Mouse (Mus musculus) myocyte (in vitro differentiated cells): ENCODE measurements around the gene Ncor2. TPM values are rescaled to one million over a fixed set of nuclear protein-coding genes. Genes with fewer than 3 reads are reported as not detected.

Experiments
- H3K27me3 ChIP-seq: one replicate; pipeline ENCODE4 v1.6.1; 2011; ENCODE audit not compliant: control insufficient read depth, insufficient read depth, insufficient read length
- H3K36me3 ChIP-seq: one replicate; pipeline ENCODE4 v1.6.1; 2011; ENCODE audit not compliant: control insufficient read depth, insufficient read depth
- H3K4me2 ChIP-seq: one replicate; pipeline ENCODE4 v1.6.1; 2011; ENCODE audit warnings: low read depth, control low read depth
- H3K4me3 ChIP-seq: one replicate; pipeline ENCODE4 v1.5.1; 2011; ENCODE audit warnings: mild to moderate bottlenecking, control low read depth, moderate library complexity
- H3K79me2 ChIP-seq: one replicate; pipeline ENCODE4 v1.6.1; 2011; ENCODE audit not compliant: control insufficient read depth, insufficient read depth
- H3ac ChIP-seq: one replicate; pipeline ENCODE4 v1.6.1; 2011; ENCODE audit not compliant: control insufficient read depth, insufficient read length
- CEBPB ChIP-seq: IDR thresholded peaks from 2 replicates; pipeline ENCODE4 v1.6.1; 2011; ENCODE audit warnings: mild to moderate bottlenecking, moderate library complexity; ENCODE audit not compliant: poor library complexity, insufficient read depth, severe bottlenecking
- E2F4 ChIP-seq: IDR thresholded peaks from one replicate; pipeline ENCODE4 v1.6.1; 2011; ENCODE audit warnings: mild to moderate bottlenecking, control low read depth, moderate library complexity; ENCODE audit not compliant: insufficient read depth
- MAX ChIP-seq: IDR thresholded peaks from one replicate; pipeline ENCODE4 v1.6.1; 2011; ENCODE audit warnings: low read depth, mild to moderate bottlenecking, control low read depth
- MYOD1 ChIP-seq, 3 experiments: IDR thresholded peaks; one replicate each; pipeline ENCODE4 v1.6.1; 2011; ENCODE audit warnings: control low read depth in 2 of 3, low read depth in 2 of 3, mild to moderate bottlenecking in 2 of 3, moderate library complexity in 1 of 3; ENCODE audit not compliant: insufficient read length in 2 of 3, control insufficient read depth in 1 of 3
- MYOG ChIP-seq, 3 experiments: IDR thresholded peaks; one replicate each; pipeline ENCODE4 v1.6.1; 2011; ENCODE audit warnings: control low read depth in 2 of 3, low read depth in 2 of 3, mild to moderate bottlenecking in 2 of 3; ENCODE audit not compliant: insufficient read length in 2 of 3, control insufficient read depth in 1 of 3, insufficient read depth in 1 of 3
- POLR2A ChIP-seq: IDR thresholded peaks from one replicate; pipeline ENCODE4 v1.6.1; 2011; ENCODE audit warnings: low read depth, mild to moderate bottlenecking, control low read depth, moderate library complexity; ENCODE audit not compliant: insufficient read length
- POLR2AphosphoS2 ChIP-seq: IDR thresholded peaks from one replicate; pipeline ENCODE4 v1.6.1; 2011; ENCODE audit warnings: low read depth, control low read depth; ENCODE audit not compliant: insufficient read length
- REST ChIP-seq: IDR thresholded peaks from one replicate; pipeline ENCODE4 v1.6.1; 2011; ENCODE audit warnings: mild to moderate bottlenecking, control low read depth, moderate library complexity; ENCODE audit not compliant: insufficient read depth, insufficient read length
- SRF ChIP-seq: IDR thresholded peaks from one replicate; pipeline ENCODE4 v1.6.1; 2011; ENCODE audit warnings: low read depth; ENCODE audit not compliant: control insufficient read depth, insufficient read length
- TCF12 ChIP-seq: IDR thresholded peaks from one replicate; pipeline ENCODE4 v1.6.1; 2011; ENCODE audit warnings: mild to moderate bottlenecking, control low read depth; ENCODE audit not compliant: poor library complexity, insufficient read depth, severe bottlenecking
- TCF3 ChIP-seq: IDR thresholded peaks from one replicate; pipeline ENCODE4 v1.6.1; 2011; ENCODE audit warnings: low read depth, control low read depth; ENCODE audit not compliant: insufficient read length
- USF1 ChIP-seq: IDR thresholded peaks from one replicate; pipeline ENCODE4 v1.6.1; 2011; ENCODE audit warnings: low read depth, mild to moderate bottlenecking, control low read depth, moderate library complexity
- polyA plus RNA-seq: library from polyadenylated mRNA; unstranded; fragments of >200 nt; fragmentation: generic; extraction: Trizol; gene quantifications from one replicate; pipeline ENCODE4 v1.2.1, GENCODE M21; 2012; ENCODE audit warnings: missing spikeins

Ncor2 gene
- polyA plus RNA-seq, 1 experiment: 127 TPM

- Histone ChIP-seq H3ac (no peak overlapping the region), H3K4me2 (no peak overlapping the region), H3K27me3 (no peaks in the 10 kb centered on the region), H3K4me3 (no peak overlapping the region), H3K79me2 (peaks cover 15% of the 10 kb centered on the region), H3K36me3 (peaks cover 42% of the 10 kb centered on the region)
- no peak for TF ChIP-seq SRF
- TF ChIP-seq REST: no peak
- TF ChIP-seq USF1: no peak
- no peak for TF ChIP-seq TCF12
- no peak for TF ChIP-seq TCF3
- TF ChIP-seq MAX: no peak
- TF ChIP-seq MYOD1 (IDR thresholded peaks at IDR 0.05; ENCODE audit: control insufficient read depth in 1 of 3, insufficient read length in 2 of 3, low read depth in 2 of 3): no peak
Measured at GRCm38 (mm10) chr5:125099785-125100350, 79.2 kb downstream of the Ncor2 start.

- TF ChIP-seq MYOD1 (IDR thresholded peaks at IDR 0.05; ENCODE audit: control insufficient read depth in 1 of 3, insufficient read length in 2 of 3, low read depth in 2 of 3) (no peak), CEBPB (no peak), REST (no peak), POLR2AphosphoS2 (no peak), E2F4 (no peak), TCF3 (no peak), USF1 (no peak), POLR2A (no peak), MYOG (IDR thresholded peaks at IDR 0.05; ENCODE audit: control insufficient read depth in 1 of 3, insufficient read depth in 1 of 3, insufficient read length in 2 of 3, low read depth in 2 of 3) (no peak), SRF (no peak), MAX (no peak), TCF12 (no peak)
- peaks cover 15% of the 10 kb centered on the region for H3K79me2 ChIP-seq
- H3K27me3 ChIP-seq: no peaks in the 10 kb centered on the region
- no peak overlapping the region for H3K4me2 ChIP-seq
- H3K36me3 ChIP-seq: peaks cover 37% of the 10 kb centered on the region
- H3K4me3 ChIP-seq: no peak overlapping the region
- H3ac ChIP-seq: no peak overlapping the region
Measured at GRCm38 (mm10) chr5:125098692-125099091, 80.3 kb downstream of the Ncor2 start.

GRCm38 (mm10) chr5:125096368-125096767 lies 82.7 kb downstream of the Ncor2 start:
- Histone ChIP-seq H3K36me3 (peaks cover 40% of the 10 kb centered on the region), H3K4me3 (no peak overlapping the region), H3K79me2 (peaks cover 11% of the 10 kb centered on the region), H3K4me2 (no peak overlapping the region), H3ac (no peak overlapping the region), H3K27me3 (no peaks in the 10 kb centered on the region)
- TF ChIP-seq MAX (no peak), MYOD1 (IDR thresholded peaks at IDR 0.05; ENCODE audit: control insufficient read depth in 1 of 3, insufficient read length in 2 of 3, low read depth in 2 of 3) (no peak), CEBPB (no peak), E2F4 (no peak), TCF3 (no peak), SRF (no peak), POLR2AphosphoS2 (no peak), REST (no peak), TCF12 (no peak), MYOG (IDR thresholded peaks at IDR 0.05; ENCODE audit: control insufficient read depth in 1 of 3, insufficient read depth in 1 of 3, insufficient read length in 2 of 3, low read depth in 2 of 3) (no peak), USF1 (no peak), POLR2A (no peak)

GRCm38 (mm10) chr5:125095525-125096175 lies 83.4 kb downstream of the Ncor2 start:
- Histone ChIP-seq H3K4me3 (no peak overlapping the region), H3K79me2 (peaks cover 7% of the 10 kb centered on the region), H3K27me3 (no peaks in the 10 kb centered on the region), H3K36me3 (peaks cover 39% of the 10 kb centered on the region), H3ac (no peak overlapping the region), H3K4me2 (no peak overlapping the region)
- TF ChIP-seq POLR2AphosphoS2 (no peak), POLR2A (no peak), USF1 (no peak), TCF12 (no peak), MAX (no peak), REST (no peak), CEBPB (no peak), SRF (no peak), MYOD1 (IDR thresholded peaks at IDR 0.05; ENCODE audit: control insufficient read depth in 1 of 3, insufficient read length in 2 of 3, low read depth in 2 of 3) (no peak), E2F4 (no peak), TCF3 (no peak), MYOG (IDR thresholded peaks at IDR 0.05; ENCODE audit: control insufficient read depth in 1 of 3, insufficient read depth in 1 of 3, insufficient read length in 2 of 3, low read depth in 2 of 3) (no peak)
